Mouse (Mus musculus) heart, embryonic 15.5 days (tissue): ENCODE data around the gene Sat2. TPM values are rescaled to one million over a fixed set of nuclear protein-coding genes. Genes with fewer than 3 reads are reported as not detected.

Source experiments
- microRNA counts: library from miRNA; unstranded; fragments of <30 nt; microRNA quantifications from one replicate; lab custom pipeline; 2016
- microRNA-seq: library from miRNA; unstranded; fragments of <30 nt; microRNA quantifications from one replicate; pipeline ENCODE4, GENCODE M21; 2016
- polyA plus RNA-seq: library from polyadenylated mRNA; unstranded; fragments of >200 nt; fragmentation: Nextera tagmentation; extraction: Ambion mirVana; gene quantifications from 2 replicates; pipeline ENCODE4 v1.2.1, GENCODE M21; 2015

The Sat2 gene
- polyA plus RNA-seq, 1 experiment from 2014 or later = 16.7 TPM

MicroRNAs within 50 kb of the gene (microRNA counts, 519-probe panel; counts per million panel counts)
- microRNA mmu-miR-1934 (lab: Ali Mortazavi, UCI) = not detected
- microRNA mmu-miR-467f (lab: Ali Mortazavi, UCI) = 2,381 counts per million, percentile 45 among the panel's probes with 10 or more counts

Small RNA genes within 50 kb of the gene (microRNA-seq; reads per million reads assigned to microRNA genes)
- gene Mir1934 (5.3 reads per million, percentile 19 among the genes with 10 or more reads in this experiment), gene Mir467f (not detected)

Other genes with a start within 250 kb of the Sat2 start
- 129 and 132 TPM in 2 replicates for gene Naa38, start 226.5 kb upstream of the Sat2 start, polyA plus RNA-seq
- 20.6 and 24.0 TPM in 2 replicates for gene Cyb5d1, start 226.4 kb upstream of the Sat2 start, polyA plus RNA-seq
- 37.3 and 40.6 TPM in 2 replicates for gene Tmem88, start 223.8 kb upstream of the Sat2 start, polyA plus RNA-seq
- 18.6 and 19.5 TPM in 2 replicates for gene Kdm6b, start 208.3 kb upstream of the Sat2 start, polyA plus RNA-seq
- 0.21 and 0.42 TPM in 2 replicates for gene Dnah2, start 72.9 kb upstream of the Sat2 start, polyA plus RNA-seq
- 53.8 and 59.7 TPM in 2 replicates for gene Efnb3, start 61.8 kb upstream of the Sat2 start, polyA plus RNA-seq
- gene Wrap53, start 41.8 kb upstream of the Sat2 start, polyA plus RNA-seq = 13.3 and 17.0 TPM in 2 replicates
- 59.4 and 88.1 TPM in 2 replicates for gene Trp53, start 41.7 kb upstream of the Sat2 start, polyA plus RNA-seq
- 24.2 and 24.5 TPM in 2 replicates for gene Atp1b2, start 16.1 kb upstream of the Sat2 start, polyA plus RNA-seq
- gene Shbg, start 4.1 kb upstream of the Sat2 start, polyA plus RNA-seq = 0.29 TPM in 1 of 2 replicates, not detected in the other
- gene Fxr2, start 11.0 kb downstream of the Sat2 start, polyA plus RNA-seq = 22.9 and 28.5 TPM in 2 replicates
- 0.22 TPM in 1 of 2 replicates, not detected in the other for gene Sox15, start 33.3 kb downstream of the Sat2 start, polyA plus RNA-seq
- 38.8 and 48.1 TPM in 2 replicates for gene Mpdu1, start 40.6 kb downstream of the Sat2 start, polyA plus RNA-seq
- 8.7 and 18.6 TPM in 2 replicates for gene Cd68, start 44.1 kb downstream of the Sat2 start, polyA plus RNA-seq
- gene Eif4a1, start 50.4 kb downstream of the Sat2 start, polyA plus RNA-seq = 310 and 340 TPM in 2 replicates
- 47.1 and 54.8 TPM in 2 replicates for gene Senp3, start 60.1 kb downstream of the Sat2 start, polyA plus RNA-seq
- 0.54 and 0.99 TPM in 2 replicates for gene Tnfsf13, start 63.8 kb downstream of the Sat2 start, polyA plus RNA-seq
- gene Tnfsf12, start 73.8 kb downstream of the Sat2 start, polyA plus RNA-seq = 7.3 and 8.9 TPM in 2 replicates
- gene Tnfsfm13, start 74.1 kb downstream of the Sat2 start, polyA plus RNA-seq = 2.9 and 4.2 TPM in 2 replicates
- 10.9 and 18.3 TPM in 2 replicates for gene Polr2a, start 136.6 kb downstream of the Sat2 start, polyA plus RNA-seq
- 0.16 and 0.48 TPM in 2 replicates for gene Slc35g3, start 139.9 kb downstream of the Sat2 start, polyA plus RNA-seq
- 3.1 and 3.8 TPM in 2 replicates for gene Zbtb4, start 143.9 kb downstream of the Sat2 start, polyA plus RNA-seq
- 5.4 and 7.5 TPM in 2 replicates for gene Chrnb1, start 173.9 kb downstream of the Sat2 start, polyA plus RNA-seq
- gene Fgf11, start 179.8 kb downstream of the Sat2 start, polyA plus RNA-seq = 1.8 and 2.9 TPM in 2 replicates
- gene Tmem102, start 183.6 kb downstream of the Sat2 start, polyA plus RNA-seq = 1.1 and 2.6 TPM in 2 replicates
- gene Gm39566, start 193.3 kb downstream of the Sat2 start, polyA plus RNA-seq = not detected in 2 replicates
- not detected in 2 replicates for gene Spem2, start 196.4 kb downstream of the Sat2 start, polyA plus RNA-seq
- not detected in 2 replicates for gene Spem1, start 200.2 kb downstream of the Sat2 start, polyA plus RNA-seq
- 1.6 and 2.2 TPM in 2 replicates for gene Nlgn2, start 215.8 kb downstream of the Sat2 start, polyA plus RNA-seq
- gene Tmem256, start 216.5 kb downstream of the Sat2 start, polyA plus RNA-seq = 291 and 359 TPM in 2 replicates
- gene Plscr3, start 224.4 kb downstream of the Sat2 start, polyA plus RNA-seq = 68.5 and 81.4 TPM in 2 replicates
- gene Tnk1, start 236.7 kb downstream of the Sat2 start, polyA plus RNA-seq = 0.31 and 0.80 TPM in 2 replicates